Mouse (Mus musculus) macrophage (primary cell): ENCODE measurements around the gene Mrps2. TPM values are rescaled to one million over a fixed set of nuclear protein-coding genes. Genes with fewer than 3 reads are reported as not detected.
"Not testable (repeated sequence)": the region's sequence is repeated elsewhere in the genome, so short reads cannot be mapped to it uniquely, and the experiment has no call there.

ENCODE experiments used
- H3K27ac ChIP-seq: fragments of 350-480 bp; formaldehyde crosslinking; 2 replicates; pipeline ENCODE4 v1.9.0; 2021
- H3K36me3 ChIP-seq: fragments of 350-480 bp; formaldehyde crosslinking; 2 replicates; pipeline ENCODE4 v1.9.0; 2021; ENCODE audit errors: inconsistent target
- H3K4me3 ChIP-seq: fragments of 350-480 bp; formaldehyde crosslinking; 2 replicates; pipeline ENCODE4 v1.9.0; 2021; ENCODE audit errors: inconsistent target
- H3K79me2 ChIP-seq: fragments of 350-480 bp; formaldehyde crosslinking; 2 replicates; pipeline ENCODE4 v1.9.0; 2021; ENCODE audit errors: inconsistent target
- WGBS: methylation state at CpG from one replicate; pipeline ENCODE4 v1.1.7; 2026; ENCODE audit warnings: inconsistent platforms; ENCODE audit not compliant: missing documents; 5-methylcytosine and 5-hydroxymethylcytosine counted together
- polyA plus RNA-seq: library from polyadenylated mRNA; stranded (reverse); fragments of 250-400 nt; gene quantifications from 3 replicates; pipeline ENCODE4 v1.2.4, GENCODE M21; 2018; ENCODE audit warnings: inconsistent platforms

Mrps2 gene
- polyA plus RNA-seq, 1 experiment from 2014 or later: 32.9 TPM

DNA sequence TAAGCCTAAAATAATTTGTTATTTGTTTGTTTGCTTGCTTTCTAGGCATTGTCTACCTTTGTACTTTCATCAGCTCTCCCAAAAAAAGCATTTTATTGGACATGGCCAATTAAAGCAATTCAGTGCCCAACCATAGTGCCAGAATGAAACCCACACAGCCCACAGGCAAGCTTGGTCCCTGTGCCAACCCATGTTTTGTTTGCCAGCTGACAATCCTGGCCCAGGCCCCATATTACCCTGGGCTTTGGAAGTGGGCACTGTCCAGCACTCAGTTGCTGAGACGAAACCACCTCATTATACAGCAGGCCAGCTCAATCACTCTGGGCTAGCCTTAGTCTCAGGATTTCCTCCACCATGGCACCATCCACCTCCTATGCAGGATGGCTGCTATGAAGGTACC is 11.2 kb upstream of the Mrps2 start:
- Histone ChIP-seq H3K36me3 (no peaks in the 10 kb centered on the region), H3K27ac (no peak overlapping the region), H3K79me2 (no peaks in the 10 kb centered on the region), H3K4me3 (no peak overlapping the region)
- 100% methylated on average over 1 of the region's 1 CpGs for WGBS

DNA sequence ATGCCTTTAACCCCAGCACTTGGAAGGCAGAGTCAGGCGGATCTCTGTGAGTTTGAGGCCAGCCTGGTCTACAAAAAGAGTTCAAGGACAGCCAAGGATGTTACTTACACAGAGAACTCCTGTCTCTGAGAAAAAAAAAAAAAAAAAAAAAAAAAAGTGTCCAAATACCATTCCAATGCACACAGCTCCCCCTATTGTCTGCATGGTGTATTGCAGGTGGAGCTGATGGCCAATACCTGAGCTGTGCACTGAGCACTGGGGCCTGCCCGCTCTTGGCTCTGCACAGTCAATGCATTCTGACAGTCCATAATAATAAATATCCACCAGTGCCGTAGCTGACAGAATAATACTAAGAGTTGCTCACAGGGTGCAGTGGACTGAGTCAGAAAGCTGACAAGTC is 3.9 kb upstream of the Mrps2 start:
- no peak overlapping the region for H3K27ac ChIP-seq
- H3K79me2 ChIP-seq: peaks cover 9% of the 10 kb centered on the region; the same call in 1 of the 2 replicates
- no peaks in the 10 kb centered on the region for H3K36me3 ChIP-seq
- H3K4me3 ChIP-seq: no peak overlapping the region
- WGBS: 73% methylated on average over 3 of the region's 3 CpGs

DNA sequence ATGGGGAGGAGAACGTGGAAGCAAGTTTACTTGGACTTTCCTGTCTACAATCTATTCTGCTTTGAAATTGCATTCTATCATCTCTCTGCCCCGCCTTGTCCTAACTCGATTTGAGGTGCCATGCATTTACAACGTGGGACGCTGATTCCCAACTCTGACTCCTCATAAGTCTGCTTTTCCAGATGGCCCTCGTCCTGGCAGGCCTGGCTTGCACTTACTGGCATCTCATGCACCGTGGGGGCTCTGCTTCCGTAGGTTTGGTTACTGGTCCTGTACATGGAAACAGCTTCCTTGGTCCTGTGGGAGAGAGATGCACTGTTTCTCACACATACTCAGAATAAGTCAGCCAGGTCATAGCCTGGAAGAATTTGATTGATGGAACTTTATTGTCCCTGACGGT is 2.9 kb upstream of the Mrps2 start:
- 88% methylated on average over 9 of the region's 9 CpGs for WGBS
- Histone ChIP-seq H3K4me3 (no peak overlapping the region), H3K79me2 (peaks cover 12% of the 10 kb centered on the region; the same call in 1 of the 2 replicates), H3K27ac (no peak overlapping the region), H3K36me3 (peaks cover 7% of the 10 kb centered on the region; the same call in 1 of the 2 replicates)

DNA sequence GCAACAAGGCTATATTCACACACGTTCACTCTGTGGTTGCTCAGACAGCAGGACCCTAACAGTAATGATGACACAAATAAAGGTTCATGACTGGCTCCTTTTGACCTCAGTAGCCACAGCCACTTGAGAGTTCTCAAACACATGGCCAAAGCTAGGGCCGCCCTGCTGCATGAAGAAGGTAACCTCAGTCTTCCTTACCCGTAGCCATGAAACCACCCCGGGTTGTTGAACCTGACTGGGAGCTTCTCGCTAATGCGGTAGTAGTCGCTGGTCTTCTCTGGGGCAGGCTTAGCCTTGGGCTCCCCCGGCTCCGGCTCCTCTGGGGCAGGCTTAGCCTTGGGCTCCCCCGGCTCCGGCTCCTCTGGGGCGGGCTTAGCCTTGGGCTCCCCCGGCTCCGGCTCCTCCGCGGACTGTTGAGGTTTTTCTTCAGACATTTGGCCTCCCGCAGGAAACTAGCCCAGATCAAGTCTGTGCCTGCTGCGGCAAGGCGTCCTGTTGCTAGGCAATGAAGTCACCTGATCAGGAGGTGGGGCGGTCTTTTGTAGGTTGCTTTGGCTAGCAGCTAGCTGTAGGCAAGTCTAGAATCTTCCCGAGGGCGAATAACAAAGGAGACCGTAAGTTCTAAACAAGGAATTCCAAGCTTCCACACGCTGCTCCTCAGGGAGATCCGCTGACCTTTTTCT is 1.9 kb upstream of the Mrps2 start, which contains the start of gene 1700007K13Rik:
TSS of gene 1700007K13Rik (minus strand) at position 497 of the 683 bp plus-strand sequence.
- Histone ChIP-seq H3K36me3 (peaks cover 15% of the 10 kb centered on the region; the same call in 1 of the 2 replicates), H3K27ac (no peak within 1 kb of the TSS), H3K4me3 (no peak within 1 kb of the TSS), H3K79me2 (peaks cover 12% of the 10 kb centered on the region; the same call in 1 of the 2 replicates)
- WGBS: 13% methylated on average over 25 of the region's 25 CpGs

DNA sequence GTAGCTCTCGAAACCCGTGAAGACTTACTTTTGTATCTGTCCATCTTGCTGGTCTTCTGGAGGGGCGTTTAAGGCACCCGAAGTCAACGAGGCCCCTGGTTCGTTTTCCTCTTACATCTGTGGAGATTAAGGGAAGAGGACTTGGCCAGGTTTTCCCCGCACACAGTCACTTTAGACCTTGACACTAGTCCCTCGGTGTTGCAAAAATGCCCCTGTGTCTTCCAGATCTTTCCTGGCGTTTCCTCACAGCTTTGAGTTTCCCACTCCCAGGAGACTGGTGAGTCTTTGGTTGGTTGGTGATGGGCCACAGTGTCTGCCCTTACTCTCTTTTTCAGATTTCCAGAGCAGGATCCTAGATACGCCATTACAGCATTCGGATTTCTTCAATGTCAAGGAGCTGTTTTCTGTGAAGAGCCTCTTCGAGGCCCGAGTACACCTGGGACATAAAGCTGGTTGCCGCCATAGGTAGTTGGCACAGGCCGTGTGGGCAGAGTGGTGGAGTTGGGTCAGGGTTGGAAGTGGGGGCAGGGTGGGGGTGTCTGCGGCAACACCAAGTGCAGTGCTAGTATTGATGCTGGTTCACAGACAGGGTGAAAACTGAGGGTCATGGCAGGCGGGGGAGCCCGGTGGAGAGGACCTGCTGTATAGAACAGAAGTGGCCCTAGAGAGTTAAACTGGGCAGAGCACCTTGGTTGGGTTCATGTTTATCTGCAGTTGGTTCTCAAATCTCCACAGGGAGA is 790 bp downstream of the Mrps2 start:
- peak overlapping the region; percentile 13; the same call in 1 of the 2 replicates for H3K27ac ChIP-seq
- peaks cover 12% of the 10 kb centered on the region; the same call in 1 of the 2 replicates for H3K79me2 ChIP-seq
- H3K4me3 ChIP-seq: peak overlapping the region; percentile 84
- WGBS: 57% methylated on average over 18 of the region's 18 CpGs
- H3K36me3 ChIP-seq: peaks cover 15% of the 10 kb centered on the region; the same call in 1 of the 2 replicates

DNA sequence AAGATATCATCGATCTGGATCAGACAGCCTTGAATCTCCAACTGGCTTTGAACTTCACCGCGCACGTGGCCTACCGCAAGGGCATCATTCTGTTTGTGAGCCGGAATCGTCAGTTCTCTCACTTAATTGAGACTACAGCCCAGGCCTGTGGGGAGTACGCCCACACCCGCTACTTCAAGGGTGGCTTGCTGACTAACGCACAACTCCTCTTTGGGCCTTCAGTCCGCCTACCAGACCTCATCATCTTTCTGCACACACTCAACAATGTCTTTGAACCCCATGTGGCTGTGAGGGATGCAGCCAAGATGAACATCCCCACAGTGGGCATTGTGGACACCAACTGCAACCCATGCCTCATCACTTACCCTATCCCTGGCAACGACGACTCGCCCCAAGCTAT is 1.6 kb downstream of the Mrps2 start:
- Histone ChIP-seq H3K36me3 (peaks cover 15% of the 10 kb centered on the region; the same call in 1 of the 2 replicates), H3K27ac (no peak overlapping the region), H3K79me2 (peaks cover 12% of the 10 kb centered on the region; the same call in 1 of the 2 replicates), H3K4me3 (no peak overlapping the region)
- WGBS: 95% methylated on average over 14 of the region's 14 CpGs

DNA sequence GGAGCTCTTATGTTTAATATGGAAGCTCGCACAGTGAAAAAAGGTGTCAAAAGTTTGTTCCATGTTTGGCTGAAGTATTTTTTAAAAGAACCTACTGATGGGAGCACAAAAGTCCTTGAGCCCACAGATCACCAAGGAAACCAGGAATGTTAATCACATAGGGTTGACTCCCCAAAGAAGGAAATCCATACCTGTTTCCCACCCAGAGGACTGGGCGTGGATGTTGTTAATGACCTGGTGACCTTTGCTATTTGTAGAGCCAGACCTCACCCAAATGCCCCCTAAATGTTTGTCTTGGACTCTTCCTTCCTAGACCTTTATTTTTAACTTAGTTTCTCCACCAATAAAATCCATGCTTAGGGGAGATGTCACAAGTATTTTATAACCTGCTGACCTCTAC is 2.7 kb downstream of the Mrps2 start:
- WGBS: 92% methylated on average over 2 of the region's 2 CpGs
- Histone ChIP-seq H3K36me3 (peaks cover 15% of the 10 kb centered on the region; the same call in 1 of the 2 replicates), H3K4me3 (no peak overlapping the region), H3K79me2 (peaks cover 12% of the 10 kb centered on the region; the same call in 1 of the 2 replicates), H3K27ac (no peak overlapping the region)

DNA sequence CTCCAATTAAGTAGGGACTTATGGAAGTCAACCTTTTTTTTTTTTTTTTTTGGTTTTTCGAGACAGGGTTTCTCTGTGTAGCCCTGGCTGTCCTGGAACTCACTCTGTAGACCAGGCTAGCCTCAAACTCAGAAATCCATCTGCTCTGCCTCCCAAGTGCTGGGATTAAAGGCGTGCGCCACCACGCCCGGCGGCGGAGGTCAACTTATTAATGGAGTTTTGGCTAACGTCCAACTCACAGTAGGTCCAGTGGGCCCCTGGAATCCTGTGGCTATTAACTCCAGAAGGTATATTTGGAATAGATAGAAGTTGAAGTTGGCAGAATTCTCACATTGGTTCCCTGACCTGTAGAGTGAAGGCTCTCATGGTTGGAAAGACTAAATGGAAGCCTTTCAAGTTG is 4.1 kb downstream of the Mrps2 start:
- not testable (repeated sequence) for H3K4me3 ChIP-seq, H3K27ac ChIP-seq
- 94% methylated on average over 8 of the region's 8 CpGs for WGBS
- peaks cover 15% of the 10 kb centered on the region; the same call in 1 of the 2 replicates for H3K36me3 ChIP-seq
- peaks cover 12% of the 10 kb centered on the region; the same call in 1 of the 2 replicates for H3K79me2 ChIP-seq

DNA sequence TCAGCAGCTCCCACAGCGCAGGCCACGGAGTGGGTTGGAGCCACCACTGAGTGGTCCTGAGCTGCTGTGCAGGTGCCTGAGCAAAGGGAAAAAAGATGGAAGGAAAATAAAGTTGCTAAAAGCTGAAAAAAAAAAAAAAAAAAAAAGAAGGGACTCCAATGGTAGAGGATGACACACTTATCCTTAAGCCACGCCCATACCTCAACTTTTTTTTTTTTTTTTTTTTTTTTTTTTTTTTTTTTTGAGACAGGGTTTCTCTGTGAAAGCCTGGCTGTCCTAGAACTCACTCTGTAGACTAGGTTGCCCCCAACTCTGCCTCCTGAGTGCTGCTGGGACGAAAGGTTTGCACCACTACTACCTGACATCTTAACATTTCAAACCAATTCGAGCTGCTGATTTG is 10.1 kb downstream of the Mrps2 start:
- H3K27ac ChIP-seq, H3K79me2 ChIP-seq, H3K4me3 ChIP-seq, H3K36me3 ChIP-seq: not testable (repeated sequence)
- WGBS: 90% methylated on average over 5 of the region's 5 CpGs

DNA sequence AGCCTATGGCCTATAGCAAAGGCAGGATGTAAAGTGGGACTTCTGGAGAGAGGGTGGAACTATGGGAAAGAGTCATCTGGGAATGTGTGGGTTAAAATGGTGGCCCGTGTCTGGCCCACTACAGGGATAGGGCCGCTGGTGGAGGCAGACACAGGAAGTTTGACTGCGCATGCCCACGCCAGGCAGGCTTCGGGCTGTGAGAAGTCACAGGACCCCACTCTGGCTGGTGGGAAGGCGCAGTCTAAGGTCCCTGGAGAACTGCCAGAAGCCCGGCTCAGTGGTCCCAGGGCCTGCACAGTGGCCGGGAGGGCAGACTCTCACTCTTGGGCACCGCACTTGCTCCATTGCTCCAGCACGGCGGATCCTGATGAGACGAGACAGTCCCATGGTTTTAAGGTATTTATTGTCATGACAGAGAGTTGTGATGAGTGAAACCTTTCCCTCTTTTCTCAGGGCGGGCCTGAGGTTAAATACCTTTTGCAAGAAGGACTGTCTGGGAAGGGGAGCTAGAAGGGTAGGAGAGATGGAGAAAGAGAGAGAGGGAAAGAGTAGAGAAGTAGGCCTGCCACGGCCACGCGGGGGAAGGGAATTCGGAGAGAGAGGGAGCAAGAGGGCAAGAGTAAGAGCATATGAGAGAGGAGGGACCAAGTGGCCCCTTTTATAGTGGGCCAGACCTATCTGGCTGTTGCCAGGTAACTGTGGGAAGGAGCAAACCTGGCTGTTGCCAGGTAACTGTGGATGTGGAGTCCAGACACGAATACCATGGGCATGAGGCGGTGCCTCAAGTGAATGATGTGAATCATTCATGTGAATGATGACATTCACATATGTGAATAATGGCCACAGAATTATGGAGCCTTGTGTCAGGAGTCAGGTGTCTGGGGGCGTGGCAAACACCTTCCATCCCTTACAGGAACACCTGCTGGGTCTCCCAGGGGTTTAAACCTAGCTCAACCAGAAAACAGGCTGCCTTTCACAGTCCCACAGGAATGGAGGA is 11.6 kb downstream of the Mrps2 start:
- Histone ChIP-seq H3K36me3 (no peaks in the 10 kb centered on the region), H3K27ac (no peak overlapping the region), H3K4me3 (no peak overlapping the region), H3K79me2 (no peaks in the 10 kb centered on the region)
- WGBS: 87% methylated on average over 20 of the region's 20 CpGs

DNA sequence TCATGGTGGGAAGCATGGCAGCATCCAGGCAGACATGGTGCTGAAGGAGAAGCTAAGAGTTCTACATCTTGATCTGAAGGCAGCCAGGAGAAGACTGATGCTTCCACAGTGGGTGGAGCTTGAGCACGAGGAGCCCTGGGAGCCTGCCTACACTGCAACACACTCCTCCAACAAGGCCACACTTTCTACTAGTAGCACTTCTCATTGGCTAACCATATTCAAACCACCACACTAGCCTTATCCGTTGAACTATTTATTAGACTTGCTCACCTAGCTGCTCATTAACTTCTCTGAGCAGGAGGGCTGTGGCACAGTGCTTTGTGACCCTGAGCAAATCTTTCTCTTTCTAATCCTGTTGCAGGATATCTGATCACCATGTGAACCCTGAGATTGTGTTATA is 16.0 kb downstream of the Mrps2 start:
- no peak overlapping the region for H3K27ac ChIP-seq
- H3K79me2 ChIP-seq: no peaks in the 10 kb centered on the region
- 89% methylated on average over 2 of the region's 2 CpGs for WGBS
- H3K4me3 ChIP-seq: no peak overlapping the region
- no peaks in the 10 kb centered on the region for H3K36me3 ChIP-seq

DNA sequence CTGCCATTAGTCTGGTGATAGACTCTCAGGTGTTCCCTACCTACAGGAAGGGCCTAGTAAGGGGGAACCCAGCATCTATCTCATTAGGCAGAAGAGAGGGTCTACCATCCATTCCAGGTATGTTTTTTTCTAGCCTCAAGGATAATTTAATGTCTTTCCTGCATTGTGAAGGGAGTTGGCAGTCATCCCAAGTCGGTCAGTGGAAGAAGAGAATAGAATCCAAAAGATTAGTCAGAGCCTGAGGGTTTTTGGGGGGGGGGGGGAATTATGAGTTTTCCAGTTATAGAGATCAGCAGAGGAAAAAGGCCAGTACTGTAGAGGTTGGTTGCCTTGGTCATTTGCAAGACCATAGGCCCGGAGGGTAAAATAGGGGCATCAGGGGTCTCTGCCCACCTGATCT is 26.7 kb downstream of the Mrps2 start:
- Histone ChIP-seq H3K4me3 (no peak overlapping the region), H3K36me3 (no peaks in the 10 kb centered on the region)
- WGBS: 88% methylated on average over 2 of the region's 2 CpGs

DNA sequence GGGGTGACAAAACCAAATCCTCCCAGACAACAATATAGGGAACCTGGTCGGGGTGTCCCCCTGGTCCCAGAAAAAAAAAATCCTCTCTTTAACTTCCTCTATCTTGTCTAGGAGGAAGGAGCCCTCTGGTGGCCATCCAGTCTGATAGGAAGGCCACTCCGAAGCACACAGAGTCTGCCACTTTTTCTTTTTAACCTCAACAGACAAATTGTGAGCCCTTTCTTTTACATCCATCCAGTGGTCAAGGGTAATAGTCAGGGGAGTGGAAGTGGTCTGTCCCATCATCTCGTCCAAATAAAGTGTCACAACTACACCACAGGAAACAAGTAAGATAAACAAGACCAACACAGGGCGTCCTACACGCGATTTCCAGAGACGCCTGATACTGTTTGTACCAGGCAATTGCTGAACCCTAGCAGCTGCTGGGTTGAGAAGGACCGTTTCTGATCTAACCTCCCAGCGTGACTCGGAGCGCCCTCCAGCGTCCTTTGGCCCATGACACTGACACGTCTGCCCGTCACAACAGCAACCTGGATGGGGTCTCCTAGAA is 27.4 kb downstream of the Mrps2 start:
- Histone ChIP-seq H3K27ac (no peak overlapping the region), H3K4me3 (no peak overlapping the region), H3K36me3 (no peaks in the 10 kb centered on the region), H3K79me2 (no peaks in the 10 kb centered on the region)
- WGBS: 63% methylated on average over 14 of the region's 14 CpGs

More for the DNA sequence above, 26.7 kb downstream of the Mrps2 start:
- Histone ChIP-seq H3K27ac (no peak overlapping the region), H3K79me2 (no peaks in the 10 kb centered on the region)
